Mouse (Mus musculus) hindbrain, postnatal 0 days (tissue): Measurements from ENCODE around the gene Chka. TPM values are rescaled to one million over a fixed set of nuclear protein-coding genes. Genes with fewer than 3 reads are reported as not detected.

Experiments
- ATAC-seq: fragments of 200-750 bp; cut with Nextera tagmentation; 2 replicates; pipeline ENCODE4 v1.8.0; 2017; ENCODE audit warnings: mild to moderate bottlenecking, moderate TSS enrichment, moderate library complexity
- DNase-seq: peaks from one replicate; pipeline ENCODE4 v3.0.0-alpha.2; 2015; ENCODE audit warnings: low spot score
- H3K27ac ChIP-seq: fragments of 300-500 bp; sonication (generic); 2 replicates; pipeline ENCODE4 v1.5.1; 2014; ENCODE audit warnings: mild to moderate bottlenecking
- H3K27me3 ChIP-seq: fragments of 300-500 bp; sonication (generic); 2 replicates; pipeline ENCODE4 v1.6.1; 2014; ENCODE audit warnings: low read length, mixed read lengths; ENCODE audit not compliant: insufficient read depth
- H3K36me3 ChIP-seq: fragments of 300-500 bp; sonication (generic); 2 replicates; pipeline ENCODE4 v1.6.1; 2014; ENCODE audit warnings: low read length, mixed read lengths; ENCODE audit not compliant: insufficient read depth
- H3K4me1 ChIP-seq: fragments of 300-500 bp; sonication (generic); 2 replicates; pipeline ENCODE4 v1.6.1; 2014; ENCODE audit warnings: antibody characterized with exemption, low read length, mixed read lengths; ENCODE audit not compliant: insufficient read depth
- H3K4me2 ChIP-seq: fragments of 300-500 bp; sonication (generic); 2 replicates; pipeline ENCODE4 v1.6.1; 2014; ENCODE audit warnings: low read depth, mild to moderate bottlenecking, low read length, moderate library complexity, mixed read lengths
- H3K4me3 ChIP-seq: fragments of 300-500 bp; sonication (generic); 2 replicates; pipeline ENCODE4 v1.5.1; 2014; ENCODE audit warnings: low read length
- H3K9ac ChIP-seq: fragments of 300-500 bp; sonication (generic); replicated peaks from 2 replicates; pipeline ENCODE4 v1.6.1; 2014; ENCODE audit warnings: mild to moderate bottlenecking, low read length, moderate library complexity, mixed read lengths
- H3K9me3 ChIP-seq: fragments of 300-500 bp; sonication (generic); 2 replicates; pipeline ENCODE4 v1.6.1; 2016; ENCODE audit warnings: low read length, mixed read lengths
- CTCF ChIP-seq: IDR thresholded peaks from 2 replicates; pipeline ENCODE4 v1.5.1; 2016; ENCODE audit warnings: antibody characterized with exemption, control low read depth, low read depth
- WGBS: fragments of 180-500 bp; shearing (Covaris S2); extraction: QIAGEN DNeasy Blood & Tissue Kit; methylation state at CpG from one replicate; pipeline ENCODE4 v1.1.7; 2014; 5-methylcytosine and 5-hydroxymethylcytosine counted together
- polyA plus RNA-seq: library from polyadenylated mRNA; unstranded; fragments of >200 nt; fragmentation: Nextera tagmentation; extraction: Ambion mirVana; gene quantifications from 2 replicates; pipeline ENCODE4 v1.2.1, GENCODE M21; 2015
- total RNA-seq: library from RNA; depleted of rRNA; stranded (reverse); fragments of >200 nt; gene quantifications from 2 replicates; pipeline ENCODE4 v1.2.3, GENCODE M21; 2014

Chka gene
- total and polyA plus RNA-seq, 2 experiments from 2014 or later, result 53.9 to 68.9 TPM

DNA sequence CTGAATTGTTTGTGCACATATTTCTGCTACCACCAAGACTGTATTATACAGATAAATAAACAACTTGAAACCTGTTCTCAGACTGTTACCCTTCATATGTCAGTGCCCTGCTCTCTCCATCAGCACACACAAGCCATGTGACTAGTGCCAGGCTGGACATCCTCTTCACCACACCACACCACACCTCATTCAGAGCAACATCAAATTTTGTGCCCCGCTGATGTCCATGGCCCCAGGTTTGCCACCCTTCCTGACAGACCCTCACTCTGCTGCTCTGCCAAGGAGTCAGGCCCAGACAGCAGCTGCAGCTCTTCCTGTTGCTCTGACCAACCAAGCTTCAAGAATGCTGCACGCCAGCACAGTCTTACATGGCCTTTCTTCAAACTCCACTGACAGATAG lies 42.7 kb downstream of the Chka start:
- no peak for ATAC-seq
- WGBS, result 89% methylated on average over 2 of the region's 2 CpGs

DNA sequence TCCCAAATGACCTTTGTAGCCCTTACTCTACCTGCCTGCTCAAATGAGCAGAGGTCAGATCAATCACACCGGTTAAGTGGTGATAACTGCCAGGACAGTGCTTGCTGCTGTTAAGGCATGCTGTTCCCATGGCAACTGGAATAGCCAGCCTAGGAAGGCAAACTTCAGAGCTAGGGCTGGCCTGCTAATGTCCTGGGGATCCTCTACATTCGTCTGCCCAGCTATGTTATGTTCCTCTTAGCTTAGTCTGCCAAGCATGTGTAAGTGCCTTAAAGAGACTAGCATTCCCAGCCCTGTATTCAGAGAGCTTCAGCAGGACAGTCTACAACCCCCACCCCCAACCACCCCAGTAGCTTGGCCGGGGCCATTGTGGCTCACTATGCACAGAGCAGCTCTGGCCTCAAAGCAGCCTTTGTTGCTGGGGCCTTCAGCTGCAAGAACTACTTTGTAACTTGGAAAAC lies 43.6 kb downstream of the Chka start:
- Histone ChIP-seq H3K4me2 (no peak overlapping the region), H3K9me3 (no peaks in the 10 kb centered on the region), H3K4me1 (no peaks in the 10 kb centered on the region), H3K27ac (peak overlapping the region; percentile 69), H3K9ac (no peak overlapping the region), H3K4me3 (no peak overlapping the region), H3K36me3 (peaks cover 28% of the 10 kb centered on the region), H3K27me3 (no peaks in the 10 kb centered on the region)
- 20% methylated on average over 3 of the region's 3 CpGs for WGBS
- ATAC-seq (peak; percentile 96), DNase-seq (peak; percentile 67)
- TF ChIP-seq CTCF, result no peak

More for the DNA sequence above, 42.7 kb downstream of the Chka start:
- no peak for DNase-seq
- Histone ChIP-seq H3K4me1 (no peaks in the 10 kb centered on the region), H3K4me3 (no peak overlapping the region), H3K9ac (no peak overlapping the region), H3K9me3 (no peaks in the 10 kb centered on the region), H3K4me2 (no peak overlapping the region), H3K27me3 (no peaks in the 10 kb centered on the region), H3K27ac (peak overlapping the region; percentile 69; the same call in 1 of the 2 replicates), H3K36me3 (peaks cover 35% of the 10 kb centered on the region)
- no peak for TF ChIP-seq CTCF

DNA sequence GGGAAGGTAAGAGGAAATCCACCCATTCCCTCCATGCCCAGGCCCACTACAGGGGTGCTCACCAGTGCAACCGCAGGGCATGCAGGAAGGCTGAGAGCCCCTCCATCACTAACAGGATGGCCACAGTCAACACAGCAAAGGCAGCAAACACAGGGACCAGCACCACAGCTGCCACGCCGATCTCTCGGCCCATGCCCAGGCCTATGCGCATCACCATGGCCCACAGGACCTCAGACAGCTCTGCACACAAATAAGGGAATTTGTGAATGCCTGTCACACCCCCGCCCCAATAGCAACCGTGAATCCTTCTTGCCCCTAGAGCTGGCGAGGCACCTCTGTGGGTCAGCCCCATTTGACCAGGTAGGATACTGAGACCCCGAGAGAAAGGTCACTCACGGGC lies 44.6 kb downstream of the Chka start:
- no peak overlapping the region for H3K9ac ChIP-seq
- ATAC-seq, result no peak
- H3K4me1 ChIP-seq, result no peaks in the 10 kb centered on the region
- H3K4me3 ChIP-seq, result no peak overlapping the region
- 93% methylated on average over 10 of the region's 10 CpGs for WGBS
- peaks cover 26% of the 10 kb centered on the region for H3K36me3 ChIP-seq
- H3K27me3 ChIP-seq, result no peaks in the 10 kb centered on the region
- no peak for DNase-seq
- H3K4me2 ChIP-seq, result no peak overlapping the region
- H3K9me3 ChIP-seq, result no peaks in the 10 kb centered on the region
- H3K27ac ChIP-seq, result peak overlapping the region; percentile 69
- TF ChIP-seq CTCF, result no peak

DNA sequence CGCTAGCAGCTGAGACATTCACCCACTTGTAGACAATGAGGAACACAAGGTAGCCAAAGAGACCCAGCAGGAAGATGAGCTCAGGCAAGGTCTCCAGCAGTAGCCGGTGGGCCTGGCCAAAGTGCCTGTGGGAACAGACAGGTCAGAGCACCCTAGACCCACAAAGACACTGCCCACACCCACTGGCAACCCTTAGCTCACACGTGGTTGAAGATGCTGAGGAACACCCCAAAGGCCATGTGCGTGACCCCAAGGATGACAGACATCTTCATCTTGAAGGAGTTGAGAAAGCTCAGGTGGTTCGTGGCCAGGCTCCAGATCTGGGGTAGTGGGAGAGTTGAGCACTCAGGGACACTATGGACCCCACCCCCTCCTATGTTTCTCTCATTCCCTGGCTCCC lies 46.0 kb downstream of the Chka start:
- WGBS, result 95% methylated on average over 5 of the region's 5 CpGs
- no peak for ATAC-seq
- Histone ChIP-seq H3K4me1 (no peaks in the 10 kb centered on the region), H3K27me3 (no peaks in the 10 kb centered on the region), H3K4me3 (no peak overlapping the region), H3K9ac (no peak overlapping the region), H3K27ac (no peak overlapping the region), H3K36me3 (peaks cover 15% of the 10 kb centered on the region), H3K9me3 (no peaks in the 10 kb centered on the region), H3K4me2 (no peak overlapping the region)
- TF ChIP-seq CTCF, result no peak
- DNase-seq, result no peak

DNA sequence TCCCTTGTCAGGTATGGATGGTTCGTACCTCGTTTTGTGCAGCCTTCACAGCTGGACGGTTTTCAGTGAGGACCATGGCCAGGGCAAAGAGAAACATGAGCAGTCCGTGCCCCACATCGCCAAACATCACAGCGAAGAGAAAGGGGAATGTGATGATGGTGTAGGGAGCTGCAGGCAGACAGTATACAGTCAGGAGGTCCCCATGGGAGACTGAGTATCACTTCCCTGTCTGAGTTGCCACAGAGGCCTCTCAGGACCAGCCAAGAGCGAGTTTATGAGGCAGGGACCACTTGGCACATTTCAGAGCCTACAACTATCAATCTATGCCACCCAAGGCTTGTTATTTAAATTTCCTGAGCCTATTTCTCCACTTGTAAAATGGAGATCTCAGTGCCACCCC lies 47.4 kb downstream of the Chka start:
- Histone ChIP-seq H3K9ac (no peak overlapping the region), H3K27ac (no peak overlapping the region), H3K4me1 (no peaks in the 10 kb centered on the region), H3K27me3 (no peaks in the 10 kb centered on the region), H3K4me2 (no peak overlapping the region), H3K36me3 (peaks cover under 1% of the 10 kb centered on the region), H3K4me3 (no peak overlapping the region), H3K9me3 (no peaks in the 10 kb centered on the region)
- 82% methylated on average over 7 of the region's 7 CpGs for WGBS
- TF ChIP-seq CTCF, result no peak
- ATAC-seq (no peak), DNase-seq (no peak)

DNA sequence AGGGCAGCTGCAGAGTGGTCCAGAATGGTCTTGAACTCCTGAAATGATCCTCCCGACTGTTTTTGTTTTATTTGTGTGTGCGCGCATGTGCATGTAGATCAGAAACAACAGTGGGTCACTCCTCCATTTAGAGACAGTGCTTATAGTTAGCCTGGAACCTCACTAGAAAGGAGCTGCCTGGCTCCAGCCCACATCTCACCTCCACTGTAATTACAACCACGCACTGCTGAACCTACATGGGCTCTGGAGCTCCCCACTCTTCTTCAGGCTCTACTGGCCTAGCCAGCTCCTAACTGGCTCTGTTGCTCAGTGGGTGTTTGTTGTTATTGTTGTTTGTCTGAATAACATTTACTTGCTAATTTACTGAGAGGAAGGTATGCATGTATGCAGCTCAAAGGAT lies 48.0 kb downstream of the Chka start:
- no peak for TF ChIP-seq CTCF
- H3K27me3 ChIP-seq, result no peaks in the 10 kb centered on the region
- H3K9me3 ChIP-seq, result no peaks in the 10 kb centered on the region
- H3K27ac ChIP-seq, result no peak overlapping the region
- no peak overlapping the region for H3K4me2 ChIP-seq
- no peaks in the 10 kb centered on the region; the same call in 1 of the 2 replicates for H3K36me3 ChIP-seq
- DNase-seq, result no peak
- no peak overlapping the region for H3K4me3 ChIP-seq
- 94% methylated on average over 4 of the region's 4 CpGs for WGBS
- ATAC-seq, result no peak
- H3K4me1 ChIP-seq, result no peaks in the 10 kb centered on the region
- no peak overlapping the region for H3K9ac ChIP-seq

DNA sequence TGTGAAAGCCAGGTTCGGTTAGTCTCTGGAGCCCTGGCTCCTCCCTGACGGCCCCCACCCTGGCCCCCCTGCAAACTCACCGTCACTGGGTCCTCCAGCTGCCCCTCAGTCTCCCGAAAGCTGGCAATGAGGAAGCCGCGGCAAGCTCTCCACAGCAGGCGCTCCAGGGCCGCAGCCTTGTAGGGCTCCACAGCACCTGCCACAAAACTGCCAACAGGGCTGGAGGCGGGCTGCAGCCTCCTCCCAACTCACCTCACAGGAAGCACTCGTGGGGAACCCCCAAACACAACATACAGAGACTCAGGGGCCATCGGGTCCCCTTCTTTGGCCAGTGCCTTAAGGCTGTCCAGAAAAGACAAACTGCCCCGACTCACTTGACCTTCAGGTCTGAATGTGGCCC lies 51.4 kb downstream of the Chka start:
- Histone ChIP-seq H3K4me1 (peaks cover 8% of the 10 kb centered on the region; the same call in 1 of the 2 replicates), H3K4me3 (no peak overlapping the region), H3K27ac (no peak overlapping the region), H3K4me2 (no peak overlapping the region), H3K9ac (no peak overlapping the region), H3K27me3 (no peaks in the 10 kb centered on the region), H3K9me3 (no peaks in the 10 kb centered on the region), H3K36me3 (no peaks in the 10 kb centered on the region)
- no peak for DNase-seq
- no peak for ATAC-seq
- no peak for TF ChIP-seq CTCF
- 80% methylated on average over 12 of the region's 12 CpGs for WGBS
